Mouse (Mus musculus) stomach, postnatal 0 days (tissue): ENCODE measurements at regions not wholly inside any gene's neighbourhood (a gene's known extent, or its start where the extent isn't known, plus 50 kb on each side); places are given as distances from the start of the nearest gene placed in this dataset.

Experiments used
- CTCF ChIP-seq: IDR thresholded peaks from 2 replicates; pipeline ENCODE4 v1.5.1; 2016; ENCODE audit warnings: antibody characterized with exemption, low read depth, mild to moderate bottlenecking, moderate library complexity
- EP300 ChIP-seq: optimal IDR thresholded peaks from 2 replicates; pipeline ENCODE3; 2016; ENCODE audit warnings: antibody characterized with exemption

- no peak for TF ChIP-seq CTCF
- no peak for TF ChIP-seq EP300
Observed at GRCm38 (mm10) chr9:41306229-41306628, 144.7 kb upstream of the Ubash3b start.
